Mouse (Mus musculus) ES-E14 (cell line): ENCODE measurements at regions not wholly inside any gene's neighbourhood (a gene's known extent, or its start where the extent isn't known, plus 50 kb on each side); places are given as distances from the start of the nearest gene placed in this dataset.

Source experiments
- DNase-seq: peaks from one replicate; pipeline ENCODE4 v3.0.0-alpha.2; 2013; ENCODE audit warnings: low read depth, low spot score
- H3K27ac ChIP-seq: 2 replicates; pipeline ENCODE4 v1.5.1; 2012; ENCODE audit warnings: low read depth, mild to moderate bottlenecking, low read length, moderate library complexity, mixed read lengths; ENCODE audit not compliant: poor library complexity, insufficient read depth, severe bottlenecking
- H3K36me3 ChIP-seq: 2 replicates; pipeline ENCODE4 v1.6.1; 2012; ENCODE audit warnings: mild to moderate bottlenecking, low read length, moderate library complexity, mixed read lengths; ENCODE audit not compliant: control insufficient read depth, poor library complexity, insufficient read depth, severe bottlenecking
- H3K4me1 ChIP-seq, 2 experiments: fragments of 150-350 bp in 1 of 2; sonication (generic) in 1 of 2; 2 replicates each; pipeline ENCODE4 v1.6.1; 2012; ENCODE audit warnings: low read length in 2 of 2, mild to moderate bottlenecking in 1 of 2, mixed read lengths in 1 of 2; ENCODE audit not compliant: control insufficient read depth in 2 of 2, insufficient read depth in 2 of 2, poor library complexity in 1 of 2
- H3K4me3 ChIP-seq, 2 experiments: fragments of 150-350 bp in 1 of 2; sonication (generic) in 1 of 2; 2 replicates each; pipeline ENCODE4 v1.5.1; 2012; ENCODE audit warnings: low read length in 2 of 2, low read depth in 1 of 2, mild to moderate bottlenecking in 1 of 2, mixed read lengths in 1 of 2; ENCODE audit not compliant: insufficient read depth in 1 of 2, poor library complexity in 1 of 2, severe bottlenecking in 1 of 2
- H3K9ac ChIP-seq: 2 replicates; pipeline ENCODE4 v1.6.1; 2012; ENCODE audit warnings: low read depth, mild to moderate bottlenecking, low read length, mixed read lengths; ENCODE audit not compliant: poor library complexity, insufficient read depth, severe bottlenecking
- H3K9me3 ChIP-seq: fragments of 150-350 bp; sonication (generic); 2 replicates; pipeline ENCODE4 v1.6.1; 2012; ENCODE audit warnings: low read depth, mild to moderate bottlenecking, low read length; ENCODE audit not compliant: control insufficient read depth, insufficient read depth
- CHD2 ChIP-seq: IDR thresholded peaks from 2 replicates; pipeline ENCODE4 v1.6.1; 2014; ENCODE audit warnings: mild to moderate bottlenecking, low read depth, low read length, inconsistent platforms
- HCFC1 ChIP-seq: IDR thresholded peaks from 2 replicates; pipeline ENCODE4 v1.6.1; 2012; ENCODE audit warnings: low read length, inconsistent platforms, borderline replicate concordance; ENCODE audit not compliant: insufficient read depth
- MAFK ChIP-seq: IDR thresholded peaks from 2 replicates; pipeline ENCODE4 v1.6.1; 2014; ENCODE audit warnings: mild to moderate bottlenecking, low read depth, low read length, inconsistent platforms; ENCODE audit not compliant: insufficient read depth
- ZC3H11A ChIP-seq: IDR thresholded peaks from 2 replicates; pipeline ENCODE4 v1.6.1; 2012; ENCODE audit warnings: low read depth, mild to moderate bottlenecking, inconsistent platforms, low read length, borderline replicate concordance
- ZNF384 ChIP-seq: IDR thresholded peaks from 2 replicates; pipeline ENCODE4 v1.6.1; 2012; ENCODE audit warnings: low read depth, low read length, inconsistent platforms
- in situ Hi-C, 2 experiments: fragments of 600-800 bp; cut with MboI; formaldehyde crosslinking; loops; one replicate each; pipeline ENCODE4 v1.15.1; 2025; ENCODE audit warnings: low sequenced_read_pairs in 2 of 2, inconsistent platforms in 1 of 2; ENCODE audit not compliant: unreplicated experiment in 2 of 2

- peaks cover 16 to 36% of the 10 kb centered on the region in 2 experiments for H3K4me1 ChIP-seq
- peak overlapping the region in 1 of 2 experiments; percentile 22; a peak in 2 of 4 replicates for H3K4me3 ChIP-seq
- TF ChIP-seq MAFK: no peak
- TF ChIP-seq CHD2: no peak
- TF ChIP-seq ZNF384: peak; percentile 68; the same call in 1 of the 2 replicates
- 0 out of 2 replicates have a peak, but pooled peaks have one; percentile 2 for TF ChIP-seq ZC3H11A
- TF ChIP-seq HCFC1: no peak
- no peak for DNase-seq
- H3K9ac ChIP-seq: peak overlapping the region; percentile 28; the same call in 1 of the 2 replicates
- no peaks in the 10 kb centered on the region for H3K36me3 ChIP-seq
- H3K27ac ChIP-seq: peak overlapping the region; percentile 88; the same call in 1 of the 2 replicates
- no peaks in the 10 kb centered on the region for H3K9me3 ChIP-seq
- in situ Hi-C loops: no loop called here
Observed at GRCm38 (mm10) chr8:12504240-12504639, 68.6 kb upstream of the Spaca7 start.

- H3K36me3 ChIP-seq: no peaks in the 10 kb centered on the region
- peaks cover 16 to 33% of the 10 kb centered on the region in 2 experiments for H3K4me1 ChIP-seq
- no peak for DNase-seq
- H3K9ac ChIP-seq: no peak overlapping the region
- H3K27ac ChIP-seq: peak overlapping the region; percentile 88; the same call in 1 of the 2 replicates
- in situ Hi-C loops: no loop called here
- H3K9me3 ChIP-seq: no peaks in the 10 kb centered on the region
- H3K4me3 ChIP-seq: peak overlapping the region in 1 of 2 experiments; percentile 22; a peak in 1 of 4 replicates
- TF ChIP-seq HCFC1 (no peak), MAFK (no peak), ZNF384 (no peak), ZC3H11A (no peak), CHD2 (no peak)
Observed at GRCm38 (mm10) chr8:12504777-12505176, 68.1 kb upstream of the Spaca7 start.

DNA sequence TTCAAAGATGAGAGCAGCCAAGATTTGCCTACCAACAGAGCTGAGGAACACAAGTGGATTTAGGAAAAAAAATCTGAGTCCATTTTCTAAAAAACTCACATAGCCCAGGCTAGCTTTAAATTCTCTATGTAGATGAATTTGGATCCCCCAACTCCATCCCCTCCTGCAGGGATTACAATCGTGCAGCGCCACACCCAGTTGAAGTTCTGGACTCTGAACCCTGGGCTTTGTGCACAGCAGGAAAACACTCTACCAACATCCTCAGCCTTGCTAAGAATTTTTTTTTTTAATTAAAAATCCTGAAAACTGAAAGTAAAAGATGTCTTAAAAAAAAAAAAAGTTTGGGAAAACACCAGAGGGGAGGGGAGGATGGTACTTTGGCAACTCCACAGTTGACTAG, 62.6 kb upstream of the Spaca7 start:
- Histone ChIP-seq H3K36me3 (no peaks in the 10 kb centered on the region), H3K9me3 (no peaks in the 10 kb centered on the region), H3K27ac (no peak overlapping the region; the same call in 1 of the 2 replicates), H3K4me3 (no peak overlapping the region), H3K9ac (no peak overlapping the region), H3K4me1 (peaks cover 8 to 17% of the 10 kb centered on the region in 2 experiments)
- no peak for DNase-seq
- in situ Hi-C loops: no loop called here
- no peak for TF ChIP-seq MAFK
- TF ChIP-seq ZNF384: no peak
- TF ChIP-seq CHD2: no peak
- TF ChIP-seq ZC3H11A: no peak
- TF ChIP-seq HCFC1: no peak

DNA sequence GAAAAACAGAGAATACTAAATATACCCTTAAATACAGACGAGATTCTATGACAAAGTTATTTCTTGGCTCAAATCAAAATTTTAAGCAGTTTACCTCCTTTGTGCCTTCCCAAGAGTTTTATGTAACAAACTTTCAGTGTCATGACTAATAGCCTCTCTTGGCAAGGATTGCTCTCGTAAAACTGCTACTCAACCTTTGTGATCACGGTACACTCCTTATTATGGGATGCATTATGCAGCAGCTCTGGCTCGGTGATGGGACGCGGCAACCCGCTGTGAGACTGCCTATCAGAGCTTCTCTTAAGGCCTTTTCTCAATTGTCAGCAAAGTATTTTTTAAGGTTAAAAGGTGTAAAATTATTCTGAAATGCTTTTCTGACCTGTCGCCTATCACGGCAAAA, 59.8 kb upstream of the Spaca7 start:
- Histone ChIP-seq H3K9me3 (no peaks in the 10 kb centered on the region), H3K27ac (no peak overlapping the region), H3K36me3 (no peaks in the 10 kb centered on the region), H3K9ac (no peak overlapping the region), H3K4me3 (no peak overlapping the region), H3K4me1 (peaks cover 11 to 12% of the 10 kb centered on the region in 2 experiments)
- DNase-seq: no peak
- TF ChIP-seq ZC3H11A (no peak), ZNF384 (no peak), HCFC1 (no peak), CHD2 (no peak), MAFK (no peak)
- in situ Hi-C loops: no loop called here
